Mouse (Mus musculus) gastrocnemius, adult 8-10 months (tissue): ENCODE results near the gene Rln1. TPM values are rescaled to one million over a fixed set of nuclear protein-coding genes. Genes with fewer than 3 reads are reported as not detected.

ENCODE experiments used
- DNase-seq, 2 experiments: peaks; one replicate each; pipeline ENCODE4 v3.0.0; 2022; ENCODE audit warnings: low spot score in 2 of 2
- total RNA-seq, 4 experiments: library from RNA; stranded (reverse); gene quantifications; 2 replicates each; pipeline ENCODE4 v1.2.4; 2022

The Rln1 gene
- total RNA-seq: not detected

DNA sequence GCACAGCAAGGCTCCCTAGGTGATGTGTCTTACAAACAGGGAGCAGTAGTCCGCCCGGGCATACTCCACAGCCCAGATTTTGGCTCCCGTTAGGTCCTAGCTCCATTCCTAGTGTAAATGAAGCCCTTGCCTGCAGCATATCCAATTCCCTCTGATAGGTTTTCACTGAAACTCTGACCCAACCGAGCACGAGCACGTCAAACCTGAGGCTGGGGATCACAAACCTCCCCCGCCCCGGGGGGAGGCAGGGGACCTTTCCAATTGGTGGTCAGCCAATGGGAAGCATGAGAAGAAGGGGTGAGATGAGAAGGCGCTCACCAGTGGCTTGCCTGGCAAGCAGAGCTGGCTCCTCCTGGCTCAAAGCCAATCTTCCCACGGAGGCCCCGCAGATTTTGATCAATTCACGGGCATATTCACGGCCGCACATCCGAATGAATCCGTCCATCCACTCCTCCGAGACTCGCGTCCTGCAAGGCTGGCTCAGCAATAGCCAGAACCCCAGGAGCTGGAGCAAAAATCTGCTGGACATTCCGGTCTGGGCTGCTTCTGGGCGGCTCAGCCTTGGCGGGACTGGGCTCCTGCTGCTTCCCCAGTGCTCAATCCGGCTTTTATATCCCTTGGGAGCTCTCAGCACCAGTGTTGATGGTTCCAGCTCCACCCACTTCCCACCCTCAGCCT lies at the start of gene Rln1:
Gene Rln1, minus strand, starts transcription at position 603 of the 678 bp plus-strand sequence.
- DNase-seq: no peak

- no peak for DNase-seq
Measured at GRCm38 (mm10) chr19:29383368-29383767, 48.9 kb upstream of the Rln1 start.

DNA sequence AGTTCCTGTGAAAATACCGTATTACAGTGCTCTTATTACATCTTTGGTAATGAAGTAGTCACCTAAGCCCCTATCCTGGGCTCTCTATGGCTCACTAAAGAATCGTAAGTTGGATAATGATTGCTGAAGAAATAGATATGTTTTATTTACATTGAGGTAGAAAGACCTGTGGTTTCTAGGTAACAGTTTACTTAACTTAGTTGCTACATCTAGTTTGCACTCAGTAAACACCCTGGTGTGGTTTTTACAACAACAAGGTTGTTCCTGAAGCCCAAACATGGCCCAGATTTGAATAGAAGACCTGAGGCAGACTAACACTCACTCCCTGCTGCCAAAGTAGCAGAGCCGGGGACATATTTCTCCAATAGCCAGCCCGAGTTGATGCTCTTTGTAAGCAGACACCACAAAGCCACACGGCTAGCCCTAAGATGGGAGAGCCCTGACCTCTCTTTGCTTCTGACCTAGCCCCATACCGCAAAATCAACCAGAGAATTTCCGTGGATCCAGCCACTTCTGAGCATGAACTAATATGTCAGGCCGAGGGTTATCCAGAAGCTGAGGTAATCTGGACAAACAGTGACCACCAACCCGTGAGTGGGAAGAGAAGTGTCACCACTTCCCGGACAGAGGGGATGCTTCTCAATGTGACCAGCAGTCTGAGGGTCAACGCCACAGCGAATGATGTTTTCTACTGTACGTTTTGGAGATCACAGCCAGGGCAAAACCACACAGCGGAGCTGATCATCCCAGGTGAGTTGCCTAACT lies 45.6 kb upstream of the Rln1 start:
- no peak for DNase-seq

- no peak for DNase-seq
Measured at GRCm38 (mm10) chr19:29376382-29376781, 41.9 kb upstream of the Rln1 start.

DNA sequence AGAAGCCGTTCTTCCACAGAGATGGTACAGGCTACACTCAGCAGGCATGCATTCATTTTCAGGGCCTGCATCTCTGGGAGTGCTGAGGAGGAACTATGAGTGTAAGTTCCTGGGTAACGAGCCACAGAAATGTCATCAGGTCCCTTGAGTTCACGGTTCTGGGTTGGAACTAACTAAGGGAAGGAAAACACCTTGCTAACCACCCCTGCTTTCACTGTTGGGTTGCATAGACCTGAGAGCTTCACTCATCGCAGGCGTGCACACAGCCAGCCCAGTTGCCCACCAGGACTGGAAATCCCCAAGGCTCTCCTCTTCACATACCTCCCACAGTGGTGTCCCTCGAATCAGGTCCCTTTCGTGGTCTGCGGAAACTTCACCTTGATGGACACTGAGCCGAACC lies 40.5 kb upstream of the Rln1 start:
- no peak for DNase-seq

DNA sequence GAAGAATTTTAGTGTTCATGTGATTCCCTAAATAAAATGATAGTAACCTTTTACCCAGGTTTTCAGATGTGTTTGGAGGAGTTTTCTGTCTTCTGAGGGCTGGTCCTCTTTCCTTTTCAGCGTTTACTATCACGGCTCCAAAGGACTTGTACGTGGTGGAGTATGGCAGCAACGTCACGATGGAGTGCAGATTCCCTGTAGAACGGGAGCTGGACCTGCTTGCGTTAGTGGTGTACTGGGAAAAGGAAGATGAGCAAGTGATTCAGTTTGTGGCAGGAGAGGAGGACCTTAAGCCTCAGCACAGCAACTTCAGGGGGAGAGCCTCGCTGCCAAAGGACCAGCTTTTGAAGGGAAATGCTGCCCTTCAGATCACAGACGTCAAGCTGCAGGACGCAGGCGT lies 39.0 kb upstream of the Rln1 start:
- DNase-seq: no peak

GRCm38 (mm10) chr19:29372621-29373020 lies 38.2 kb upstream of the Rln1 start:
- DNase-seq: no peak

DNA sequence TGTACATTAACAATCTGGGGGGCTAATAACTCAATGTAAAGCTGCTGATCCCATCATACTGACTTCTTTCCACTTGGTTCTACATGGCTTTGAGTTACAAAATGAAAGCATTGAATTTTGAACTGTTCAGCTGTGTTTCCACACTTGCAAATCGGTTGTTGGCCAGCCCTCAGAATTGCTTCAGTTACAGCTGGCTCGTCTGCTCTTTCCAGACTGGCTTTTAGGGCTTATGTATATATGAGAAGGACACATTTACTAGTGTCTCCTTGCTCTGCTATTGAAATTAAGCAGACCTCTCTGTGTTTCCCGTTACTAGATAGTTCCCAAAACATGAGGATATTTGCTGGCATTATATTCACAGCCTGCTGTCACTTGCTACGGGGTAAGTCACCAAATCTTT lies 37.7 kb upstream of the Rln1 start:
- no peak for DNase-seq

DNA sequence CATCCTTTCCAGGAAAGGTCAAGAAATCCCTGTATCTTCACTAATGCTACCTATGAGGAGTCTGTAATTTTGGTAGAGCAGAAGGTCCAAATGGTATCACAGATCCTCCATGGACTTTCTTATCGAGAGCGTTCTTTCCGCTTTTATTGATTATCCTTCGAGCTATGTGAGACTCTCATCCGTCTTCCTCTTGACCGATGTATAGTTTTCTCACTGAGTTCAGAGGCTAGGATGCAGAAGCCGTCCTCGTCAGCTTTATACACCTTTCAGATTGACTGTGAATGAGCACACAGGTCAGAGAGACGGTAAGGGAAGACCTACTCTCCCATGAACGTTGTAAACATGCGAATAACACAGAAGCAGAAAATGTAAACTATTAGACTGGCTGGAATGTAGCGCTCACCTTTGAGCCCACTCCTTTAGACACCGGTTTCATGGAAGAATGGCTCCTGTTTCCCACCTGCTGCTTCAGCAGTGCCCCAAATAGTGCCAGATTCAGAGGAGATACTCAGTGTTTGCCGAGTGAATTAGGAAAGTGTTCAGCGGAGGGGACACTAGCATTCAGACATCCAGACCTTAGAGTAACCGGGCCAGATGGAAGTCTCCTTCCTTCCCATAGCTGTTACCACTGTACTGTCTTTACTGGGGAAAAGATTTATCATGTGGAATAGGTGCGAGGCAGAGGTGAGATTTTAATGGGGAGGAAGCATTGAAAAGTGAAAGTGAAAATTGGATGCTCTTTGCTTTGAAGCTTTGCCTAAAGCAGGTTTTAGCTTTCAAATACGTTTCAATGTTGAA lies 37.0 kb upstream of the Rln1 start:
- DNase-seq: no peak

DNA sequence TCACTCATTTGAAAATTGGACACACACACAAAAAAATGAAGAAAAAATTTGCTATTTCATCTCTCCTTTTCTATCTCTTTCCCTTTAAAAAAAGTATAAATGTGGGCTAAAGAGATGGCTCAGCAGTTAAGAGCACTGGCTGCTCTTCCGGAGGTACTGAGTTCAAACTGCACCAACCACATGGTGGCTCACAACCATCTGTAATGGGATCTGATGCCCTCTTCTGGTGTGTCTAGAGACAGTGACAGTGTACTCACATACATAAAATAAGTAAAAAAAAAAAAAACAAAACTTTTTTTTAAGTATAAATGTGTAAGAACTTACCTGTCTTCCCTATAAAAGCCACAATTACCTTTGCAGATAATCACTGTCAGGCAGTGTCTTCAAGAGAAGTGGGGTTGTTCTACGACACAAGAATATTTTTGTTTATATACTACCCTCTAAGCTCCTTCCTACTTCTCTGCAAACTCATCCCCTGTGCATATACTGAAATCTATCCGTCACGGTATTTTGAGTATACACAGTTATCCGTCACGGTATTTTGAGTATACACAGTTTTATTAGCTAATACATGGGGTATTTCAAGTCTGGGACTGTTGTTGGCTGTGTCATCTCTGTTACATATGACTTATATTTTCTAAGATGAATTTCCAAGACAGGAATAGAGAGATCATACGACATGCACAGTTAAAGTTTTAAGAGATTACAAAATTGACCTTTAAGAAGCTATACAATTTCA lies 36.2 kb upstream of the Rln1 start:
- DNase-seq: no peak

DNA sequence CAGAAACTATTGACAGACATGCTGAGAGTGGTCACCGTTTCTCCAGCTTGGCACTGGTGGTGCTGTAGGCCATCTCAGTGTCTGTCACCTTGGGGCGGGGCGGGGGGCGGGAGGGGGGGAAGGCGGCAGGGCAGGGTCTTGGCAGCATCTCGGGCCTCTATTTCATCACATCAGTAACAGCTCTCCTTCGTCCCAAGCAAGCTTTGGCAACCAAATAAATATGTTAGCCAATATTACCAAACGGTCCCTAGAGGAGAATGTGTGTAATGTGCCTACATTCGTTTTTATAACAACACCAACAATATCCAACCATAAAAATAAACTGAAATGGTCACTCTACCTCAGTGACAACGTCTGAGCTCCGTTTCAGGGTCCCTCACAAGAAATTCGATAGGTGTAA lies 35.6 kb upstream of the Rln1 start:
- no peak for DNase-seq

GRCm38 (mm10) chr19:29368671-29369309 lies 34.3 kb upstream of the Rln1 start:
- DNase-seq: no peak

DNA sequence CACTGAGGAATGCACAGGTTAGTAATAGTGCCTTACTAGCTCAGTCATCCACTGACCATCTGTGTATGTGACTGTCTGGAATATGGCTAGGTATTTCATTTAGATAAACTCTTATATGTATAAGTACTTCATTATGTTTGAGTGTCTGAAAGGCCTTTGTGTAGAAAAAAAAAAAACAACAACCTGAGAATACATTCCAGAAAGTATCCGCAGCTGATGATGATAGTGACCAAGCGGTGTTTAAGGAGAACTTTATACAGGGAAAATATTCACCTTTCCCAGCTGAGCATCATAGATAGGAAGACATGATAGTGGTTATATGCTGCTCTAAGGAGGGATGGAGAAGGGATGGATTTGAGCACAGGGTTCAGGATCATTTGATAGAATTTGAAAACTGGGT lies 33.6 kb upstream of the Rln1 start:
- DNase-seq: no peak

GRCm38 (mm10) chr19:29366969-29367622 lies 32.6 kb upstream of the Rln1 start, which contains the start of the genes Plgrkt and Cd274:
TSS of gene Plgrkt (minus strand) at chr19:29367390.
TSS of gene Cd274 (plus strand) at chr19:29367455.
- peak; percentile 31 to 61 for DNase-seq

DNA sequence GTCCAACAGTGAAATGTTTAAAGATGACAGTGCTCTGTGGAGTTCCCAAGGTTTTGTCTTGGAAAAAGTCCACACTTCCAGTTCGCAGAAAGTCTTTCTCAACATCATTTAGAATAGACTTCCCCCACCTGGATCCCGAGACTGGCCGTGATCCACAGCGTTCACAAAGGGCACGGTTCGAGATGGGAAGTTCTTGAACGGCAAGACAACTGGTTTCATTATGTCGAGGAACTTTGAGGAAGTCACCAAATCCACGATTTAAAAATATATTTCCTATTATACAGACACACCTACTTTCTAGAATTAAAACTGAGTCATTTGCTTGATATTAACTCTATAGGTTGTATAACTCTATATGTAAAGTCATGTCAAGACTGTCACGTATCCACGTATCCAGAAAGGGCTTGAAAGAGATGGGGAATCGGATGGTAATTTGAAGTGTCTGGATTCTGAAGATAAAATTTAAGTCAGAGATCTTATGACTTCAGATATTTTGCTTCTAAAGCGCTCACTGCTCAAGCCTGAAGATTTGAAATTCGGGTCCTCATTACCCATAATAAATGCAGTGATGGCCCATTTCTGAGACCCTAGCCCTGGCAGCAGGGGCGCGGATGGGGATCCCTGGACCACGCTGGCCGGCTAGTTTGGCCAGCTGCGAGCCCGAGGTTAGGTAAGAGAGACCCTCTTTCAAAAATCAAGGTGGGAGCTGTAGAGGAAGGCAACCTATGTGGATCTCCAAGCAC lies 31.9 kb upstream of the Rln1 start:
- DNase-seq: no peak

GRCm38 (mm10) chr19:29365105-29365504 lies 30.6 kb upstream of the Rln1 start:
- no peak for DNase-seq

DNA sequence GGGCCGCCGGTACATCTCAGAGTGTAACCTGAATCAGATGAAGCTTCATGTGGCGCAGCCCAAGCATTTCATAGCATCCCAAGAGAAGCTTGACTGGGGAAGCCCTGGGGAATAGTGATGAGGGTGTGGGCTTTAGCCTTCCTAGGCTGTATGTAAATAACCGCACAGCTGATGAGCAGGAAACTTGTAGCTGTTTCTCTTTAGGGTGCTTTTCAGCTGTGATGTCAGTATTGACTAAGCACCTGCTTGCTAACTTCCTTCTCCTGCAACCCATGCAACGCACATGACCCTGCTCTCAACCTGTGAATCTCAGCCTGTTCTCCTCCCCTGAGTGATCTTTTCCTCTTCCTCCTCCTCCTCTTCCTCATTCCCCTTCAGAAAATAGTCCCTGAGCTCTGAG lies 29.6 kb upstream of the Rln1 start:
- DNase-seq: no peak

GRCm38 (mm10) chr19:29363557-29363956 lies 29.1 kb upstream of the Rln1 start:
- no peak for DNase-seq

DNA sequence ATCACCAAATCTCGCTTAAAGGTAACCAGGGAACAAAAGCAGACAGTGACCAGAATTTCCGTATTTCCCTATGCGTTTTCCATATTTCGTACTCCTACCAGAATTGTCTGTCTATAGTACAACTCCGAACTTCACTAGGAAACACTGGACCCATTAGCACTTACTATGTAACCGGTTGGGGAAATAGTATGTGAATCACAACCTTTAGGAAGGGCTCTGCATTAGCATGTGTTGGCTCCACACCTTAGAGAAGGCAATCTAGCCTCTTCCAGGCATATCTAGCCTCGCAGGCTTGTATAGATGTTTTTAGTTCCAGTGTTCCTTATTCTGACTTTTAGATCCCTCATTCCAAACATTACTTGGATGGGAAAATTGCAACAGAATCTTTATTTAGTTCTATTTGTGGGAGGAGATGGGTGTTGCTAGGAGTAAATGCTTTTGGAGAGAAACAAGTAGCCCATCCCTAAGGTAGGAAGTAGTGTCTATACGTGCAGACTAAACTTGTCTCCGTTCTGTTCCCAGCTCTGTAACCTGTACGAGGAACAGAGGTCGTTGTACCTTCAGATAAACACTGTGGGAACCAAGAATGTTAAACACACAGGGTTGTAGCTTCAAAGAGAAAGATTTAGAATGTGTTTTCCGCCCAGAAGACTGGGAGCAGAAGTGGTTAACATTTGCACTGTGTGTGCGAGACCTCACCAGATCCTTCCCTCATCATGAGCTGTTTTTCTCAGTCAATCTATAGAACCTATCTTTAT lies 27.9 kb upstream of the Rln1 start:
- DNase-seq: no peak
